Mouse (Mus musculus): ENCODE results near the gene Pi4ka. TPM values are rescaled to one million over a fixed set of nuclear protein-coding genes. Genes with fewer than 3 reads are reported as not detected.
A peak's percentile ranks its signal among the peaks of the same experiment; 100 is the strongest.

Pi4ka gene
- polyA plus RNA-seq, 1 experiment from 2014 or later, result 38.3 TPM

GRCm38 (mm10) chr16:17258917-17259316 lies 147.2 kb downstream of the Pi4ka start:
- Histone ChIP-seq H3K4me2 (no peak overlapping the region), H3K27ac (ENCODE audit: low read depth, low read length) (no peak overlapping the region), H3K4me1 (ENCODE audit: control insufficient read depth, insufficient read depth, low read length) (peaks cover 23% of the 10 kb centered on the region), H3K27me3 (ENCODE audit: control insufficient read depth, insufficient read depth, low read length) (no peaks in the 10 kb centered on the region), H3K36me3 (ENCODE audit: control insufficient read depth, insufficient read depth, low read length) (peaks cover 18% of the 10 kb centered on the region), H3K9me3 (replicated peaks; ENCODE audit: control insufficient read depth, low read length) (no peaks in the 10 kb centered on the region), H3K9ac (ENCODE audit: low read depth, low read length) (no peak overlapping the region), H3K4me3 (ENCODE audit: low read depth, low read length) (no peak overlapping the region)
- WGBS (ENCODE audit: insufficient replicate concordance), result 87% methylated on average over 12 of the region's 12 CpGs
- no peak for ATAC-seq (replicated peaks; ENCODE audit: insufficient number of reproducible peaks, low FRiP score, low TSS enrichment)

GRCm38 (mm10) chr16:17257359-17257821 lies 148.7 kb downstream of the Pi4ka start:
- 83% methylated on average over 9 of the region's 9 CpGs for WGBS (ENCODE audit: insufficient replicate concordance)
- no peak overlapping the region for H3K4me2 ChIP-seq
- H3K9ac ChIP-seq (ENCODE audit: low read depth, low read length), result no peak overlapping the region
- peaks cover 18% of the 10 kb centered on the region for H3K36me3 ChIP-seq (ENCODE audit: control insufficient read depth, insufficient read depth, low read length)
- H3K27ac ChIP-seq (ENCODE audit: low read depth, low read length), result no peak overlapping the region
- H3K9me3 ChIP-seq (replicated peaks; ENCODE audit: control insufficient read depth, low read length), result no peaks in the 10 kb centered on the region
- H3K27me3 ChIP-seq (ENCODE audit: control insufficient read depth, insufficient read depth, low read length), result no peaks in the 10 kb centered on the region
- H3K4me1 ChIP-seq (ENCODE audit: control insufficient read depth, insufficient read depth, low read length), result peaks cover 37% of the 10 kb centered on the region
- no peak overlapping the region for H3K4me3 ChIP-seq (ENCODE audit: low read depth, low read length)
- ATAC-seq (replicated peaks; ENCODE audit: insufficient number of reproducible peaks, low FRiP score, low TSS enrichment), result no peak

GRCm38 (mm10) chr16:17255270-17255669 lies 150.8 kb downstream of the Pi4ka start:
- H3K9me3 ChIP-seq (replicated peaks; ENCODE audit: control insufficient read depth, low read length), result no peaks in the 10 kb centered on the region
- H3K27ac ChIP-seq (ENCODE audit: low read depth, low read length), result no peak overlapping the region
- peaks cover 41% of the 10 kb centered on the region for H3K4me1 ChIP-seq (ENCODE audit: control insufficient read depth, insufficient read depth, low read length)
- no peak overlapping the region for H3K9ac ChIP-seq (ENCODE audit: low read depth, low read length)
- no peaks in the 10 kb centered on the region for H3K27me3 ChIP-seq (ENCODE audit: control insufficient read depth, insufficient read depth, low read length)
- no peak for ATAC-seq (replicated peaks; ENCODE audit: insufficient number of reproducible peaks, low FRiP score, low TSS enrichment)
- peaks cover 18% of the 10 kb centered on the region for H3K36me3 ChIP-seq (ENCODE audit: control insufficient read depth, insufficient read depth, low read length)
- H3K4me2 ChIP-seq, result no peak overlapping the region
- WGBS (ENCODE audit: insufficient replicate concordance), result 71% methylated on average over 2 of the region's 2 CpGs
- no peak overlapping the region for H3K4me3 ChIP-seq (ENCODE audit: low read depth, low read length)

- H3K27ac ChIP-seq (ENCODE audit: low read depth, low read length), result no peak overlapping the region; the same call in 1 of the 2 replicates
- 20% methylated on average over 4 of the region's 4 CpGs for whole genome bisulfite sequencing (ENCODE audit: insufficient replicate concordance)
Measured at GRCm38 (mm10) chr16:17254005-17254597, 152.0 kb downstream of the Pi4ka start.

GRCm38 (mm10) chr16:17252841-17253240 lies 153.3 kb downstream of the Pi4ka start:
- H3K27ac ChIP-seq (ENCODE audit: low read depth, low read length), result no peak overlapping the region
- 0 out of 2 replicates have a peak, but pooled peaks have one; percentile 31 for ATAC-seq (replicated peaks; ENCODE audit: insufficient number of reproducible peaks, low FRiP score, low TSS enrichment)

More at GRCm38 (mm10) chr16:17254005-17254597, 152.0 kb downstream of the Pi4ka start:
- Histone ChIP-seq H3K27me3 (ENCODE audit: control insufficient read depth, insufficient read depth, low read length) (no peaks in the 10 kb centered on the region), H3K4me2 (peak overlapping the region; percentile 41), H3K36me3 (ENCODE audit: control insufficient read depth, insufficient read depth, low read length) (peaks cover 17% of the 10 kb centered on the region), H3K9me3 (replicated peaks; ENCODE audit: control insufficient read depth, low read length) (no peaks in the 10 kb centered on the region), H3K4me1 (ENCODE audit: control insufficient read depth, insufficient read depth, low read length) (peaks cover 51% of the 10 kb centered on the region), H3K9ac (ENCODE audit: low read depth, low read length) (peak overlapping the region; percentile 24), H3K4me3 (ENCODE audit: low read depth, low read length) (no peak overlapping the region)
- no peak for ATAC-seq (replicated peaks; ENCODE audit: insufficient number of reproducible peaks, low FRiP score, low TSS enrichment)

GRCm38 (mm10) chr16:17252086-17252726 lies 153.9 kb downstream of the Pi4ka start:
- H3K4me3 ChIP-seq (ENCODE audit: low read depth, low read length), result no peak overlapping the region
- WGBS (ENCODE audit: insufficient replicate concordance), result 63% methylated on average over 3 of the region's 3 CpGs
- no peak overlapping the region for H3K9ac ChIP-seq (ENCODE audit: low read depth, low read length)
- H3K27ac ChIP-seq (ENCODE audit: low read depth, low read length), result no peak overlapping the region
- peaks cover 3% of the 10 kb centered on the region; the same call in 1 of the 2 replicates for H3K36me3 ChIP-seq (ENCODE audit: control insufficient read depth, insufficient read depth, low read length)
- no peak for ATAC-seq (replicated peaks; ENCODE audit: insufficient number of reproducible peaks, low FRiP score, low TSS enrichment)
- no peaks in the 10 kb centered on the region for H3K9me3 ChIP-seq (replicated peaks; ENCODE audit: control insufficient read depth, low read length)
- no peak overlapping the region for H3K4me2 ChIP-seq
- H3K4me1 ChIP-seq (ENCODE audit: control insufficient read depth, insufficient read depth, low read length), result peaks cover 61% of the 10 kb centered on the region
- H3K27me3 ChIP-seq (ENCODE audit: control insufficient read depth, insufficient read depth, low read length), result no peaks in the 10 kb centered on the region

More at GRCm38 (mm10) chr16:17252841-17253240, 153.3 kb downstream of the Pi4ka start:
- WGBS (ENCODE audit: insufficient replicate concordance), result 39% methylated on average over 7 of the region's 7 CpGs
- H3K27me3 ChIP-seq (ENCODE audit: control insufficient read depth, insufficient read depth, low read length), result no peaks in the 10 kb centered on the region
- peaks cover 8% of the 10 kb centered on the region for H3K36me3 ChIP-seq (ENCODE audit: control insufficient read depth, insufficient read depth, low read length)
- no peak overlapping the region for H3K4me3 ChIP-seq (ENCODE audit: low read depth, low read length)
- peaks cover 55% of the 10 kb centered on the region for H3K4me1 ChIP-seq (ENCODE audit: control insufficient read depth, insufficient read depth, low read length)
- no peaks in the 10 kb centered on the region for H3K9me3 ChIP-seq (replicated peaks; ENCODE audit: control insufficient read depth, low read length)
- no peak overlapping the region for H3K9ac ChIP-seq (ENCODE audit: low read depth, low read length)
- H3K4me2 ChIP-seq, result no peak overlapping the region

GRCm38 (mm10) chr16:17251539-17251938 lies 154.6 kb downstream of the Pi4ka start:
- H3K9ac ChIP-seq (ENCODE audit: low read depth, low read length), result no peak overlapping the region
- WGBS (ENCODE audit: insufficient replicate concordance), result 70% methylated on average over 3 of the region's 3 CpGs
- ATAC-seq (replicated peaks; ENCODE audit: insufficient number of reproducible peaks, low FRiP score, low TSS enrichment), result no peak
- H3K9me3 ChIP-seq (replicated peaks; ENCODE audit: control insufficient read depth, low read length), result no peaks in the 10 kb centered on the region
- no peaks in the 10 kb centered on the region for H3K36me3 ChIP-seq (ENCODE audit: control insufficient read depth, insufficient read depth, low read length)
- peaks cover 63% of the 10 kb centered on the region for H3K4me1 ChIP-seq (ENCODE audit: control insufficient read depth, insufficient read depth, low read length)
- H3K27me3 ChIP-seq (ENCODE audit: control insufficient read depth, insufficient read depth, low read length), result no peaks in the 10 kb centered on the region
- no peak overlapping the region for H3K4me3 ChIP-seq (ENCODE audit: low read depth, low read length)
- H3K27ac ChIP-seq (ENCODE audit: low read depth, low read length), result no peak overlapping the region
- no peak overlapping the region for H3K4me2 ChIP-seq

- 22% methylated on average over 6 of the region's 6 CpGs for WGBS (ENCODE audit: insufficient replicate concordance)
- Histone ChIP-seq H3K36me3 (ENCODE audit: control insufficient read depth, insufficient read depth, low read length) (no peaks in the 10 kb centered on the region), H3K9ac (ENCODE audit: low read depth, low read length) (no peak overlapping the region), H3K9me3 (replicated peaks; ENCODE audit: control insufficient read depth, low read length) (no peaks in the 10 kb centered on the region), H3K4me3 (ENCODE audit: low read depth, low read length) (no peak overlapping the region), H3K4me1 (ENCODE audit: control insufficient read depth, insufficient read depth, low read length) (peaks cover 55% of the 10 kb centered on the region), H3K27me3 (ENCODE audit: control insufficient read depth, insufficient read depth, low read length) (no peaks in the 10 kb centered on the region), H3K27ac (ENCODE audit: low read depth, low read length) (no peak overlapping the region), H3K4me2 (peak overlapping the region; percentile 11; the same call in 1 of the 2 replicates)
- ATAC-seq (replicated peaks; ENCODE audit: insufficient number of reproducible peaks, low FRiP score, low TSS enrichment), result no peak
Measured at GRCm38 (mm10) chr16:17249135-17249534, 157.0 kb downstream of the Pi4ka start.
